Mouse (Mus musculus): ENCODE data around the gene Gm9195. TPM values are rescaled to one million over a fixed set of nuclear protein-coding genes. Genes with fewer than 3 reads are reported as not detected.

The Gm9195 gene
- polyA plus RNA-seq, 1 experiment, result not detected

GRCm38 (mm10) chr14:72468429-72468828, 23.2 kb downstream of the Gm9195 start:
- TF ChIP-seq USF1 (IDR thresholded peaks at IDR 0.05; ENCODE audit: low read depth) (no peak), REST (IDR thresholded peaks at IDR 0.05; ENCODE audit: insufficient read depth, insufficient read length) (no peak), TCF3 (IDR thresholded peaks at IDR 0.05; ENCODE audit: insufficient read length, low read depth) (no peak), MYOG (IDR thresholded peaks at IDR 0.05; ENCODE audit: control insufficient read depth in 1 of 3, insufficient read depth in 1 of 3, insufficient read length in 2 of 3, low read depth in 2 of 3) (no peak), MYOD1 (IDR thresholded peaks at IDR 0.05; ENCODE audit: control insufficient read depth in 1 of 3, insufficient read length in 2 of 3, low read depth in 2 of 3) (no peak)

DNA sequence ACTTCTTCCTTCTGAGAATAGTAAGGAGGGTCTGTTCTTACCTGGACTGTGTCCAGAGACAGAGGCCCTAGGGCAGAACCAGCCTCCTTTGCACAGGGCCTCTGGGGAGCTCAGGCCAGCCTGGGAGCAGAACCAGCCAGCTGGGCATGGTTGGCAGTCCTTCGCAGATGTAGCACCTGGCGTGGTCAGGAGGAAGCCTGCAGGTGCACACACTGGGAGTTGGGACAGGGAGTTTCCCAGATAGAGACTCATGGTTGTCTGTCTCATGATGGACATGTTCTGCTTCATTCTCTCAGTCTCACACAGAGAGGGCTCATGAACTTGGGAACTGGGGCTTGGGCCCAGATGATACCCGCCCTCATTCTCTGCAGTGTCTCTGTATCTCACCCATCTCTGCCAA, 25.3 kb downstream of the Gm9195 start:
- peaks cover 24% of the 10 kb centered on the region for H3K27me3 ChIP-seq (ENCODE audit: control insufficient read depth, insufficient read depth, insufficient read length)
- no peaks in the 10 kb centered on the region for H3K79me2 ChIP-seq (ENCODE audit: control insufficient read depth, insufficient read depth)
- TF ChIP-seq USF1 (IDR thresholded peaks at IDR 0.05; ENCODE audit: low read depth) (no peak), TCF12 (IDR thresholded peaks at IDR 0.05; ENCODE audit: insufficient read depth, poor library complexity, severe bottlenecking) (no peak), TCF3 (IDR thresholded peaks at IDR 0.05; ENCODE audit: insufficient read length, low read depth) (no peak), CEBPB (IDR thresholded peaks at IDR 0.05; ENCODE audit: insufficient read depth, poor library complexity, severe bottlenecking) (no peak), MYOD1 (IDR thresholded peaks at IDR 0.05; ENCODE audit: control insufficient read depth in 1 of 3, insufficient read length in 2 of 3, low read depth in 2 of 3) (no peak), E2F4 (IDR thresholded peaks at IDR 0.05; ENCODE audit: insufficient read depth) (no peak), MAX (IDR thresholded peaks at IDR 0.05; ENCODE audit: low read depth) (no peak), POLR2AphosphoS2 (IDR thresholded peaks at IDR 0.05; ENCODE audit: insufficient read length, low read depth) (no peak), REST (IDR thresholded peaks at IDR 0.05; ENCODE audit: insufficient read depth, insufficient read length) (no peak), POLR2A (IDR thresholded peaks at IDR 0.05; ENCODE audit: insufficient read length, low read depth) (no peak), MYOG (IDR thresholded peaks at IDR 0.05; ENCODE audit: control insufficient read depth in 1 of 3, insufficient read depth in 1 of 3, insufficient read length in 2 of 3, low read depth in 2 of 3) (no peak), SRF (IDR thresholded peaks at IDR 0.05; ENCODE audit: control insufficient read depth, insufficient read length, low read depth) (no peak)
- no peaks in the 10 kb centered on the region for H3K36me3 ChIP-seq (ENCODE audit: control insufficient read depth, insufficient read depth)
- H3K4me2 ChIP-seq (ENCODE audit: low read depth), result no peak overlapping the region
- H3K4me3 ChIP-seq, result no peak overlapping the region
- no peak overlapping the region for H3ac ChIP-seq (ENCODE audit: control insufficient read depth, insufficient read length)

More at GRCm38 (mm10) chr14:72468429-72468828, 23.2 kb downstream of the Gm9195 start:
- no peaks in the 10 kb centered on the region for H3K36me3 ChIP-seq (ENCODE audit: control insufficient read depth, insufficient read depth)
- no peak overlapping the region for H3K4me3 ChIP-seq
- no peaks in the 10 kb centered on the region for H3K79me2 ChIP-seq (ENCODE audit: control insufficient read depth, insufficient read depth)
- no peak overlapping the region for H3K4me2 ChIP-seq (ENCODE audit: low read depth)
- peaks cover 24% of the 10 kb centered on the region for H3K27me3 ChIP-seq (ENCODE audit: control insufficient read depth, insufficient read depth, insufficient read length)
- H3ac ChIP-seq (ENCODE audit: control insufficient read depth, insufficient read length), result no peak overlapping the region

GRCm38 (mm10) chr14:72461591-72461990, 30.0 kb downstream of the Gm9195 start:
- H3K4me2 ChIP-seq (ENCODE audit: low read depth), result no peak overlapping the region
- no peak overlapping the region for H3ac ChIP-seq (ENCODE audit: control insufficient read depth, insufficient read length)
- no peaks in the 10 kb centered on the region for H3K79me2 ChIP-seq (ENCODE audit: control insufficient read depth, insufficient read depth)
- peaks cover 17% of the 10 kb centered on the region for H3K27me3 ChIP-seq (ENCODE audit: control insufficient read depth, insufficient read depth, insufficient read length)
- TF ChIP-seq MYOD1 (IDR thresholded peaks at IDR 0.05; ENCODE audit: control insufficient read depth in 1 of 3, insufficient read length in 2 of 3, low read depth in 2 of 3) (no peak), CEBPB (IDR thresholded peaks at IDR 0.05; ENCODE audit: insufficient read depth, poor library complexity, severe bottlenecking) (no peak), REST (IDR thresholded peaks at IDR 0.05; ENCODE audit: insufficient read depth, insufficient read length) (no peak), MYOG (IDR thresholded peaks at IDR 0.05; ENCODE audit: control insufficient read depth in 1 of 3, insufficient read depth in 1 of 3, insufficient read length in 2 of 3, low read depth in 2 of 3) (no peak), MAX (IDR thresholded peaks at IDR 0.05; ENCODE audit: low read depth) (no peak), POLR2AphosphoS2 (IDR thresholded peaks at IDR 0.05; ENCODE audit: insufficient read length, low read depth) (no peak), TCF3 (IDR thresholded peaks at IDR 0.05; ENCODE audit: insufficient read length, low read depth) (no peak), SRF (IDR thresholded peaks at IDR 0.05; ENCODE audit: control insufficient read depth, insufficient read length, low read depth) (no peak), E2F4 (IDR thresholded peaks at IDR 0.05; ENCODE audit: insufficient read depth) (no peak), POLR2A (IDR thresholded peaks at IDR 0.05; ENCODE audit: insufficient read length, low read depth) (no peak), TCF12 (IDR thresholded peaks at IDR 0.05; ENCODE audit: insufficient read depth, poor library complexity, severe bottlenecking) (no peak), USF1 (IDR thresholded peaks at IDR 0.05; ENCODE audit: low read depth) (no peak)
- no peaks in the 10 kb centered on the region for H3K36me3 ChIP-seq (ENCODE audit: control insufficient read depth, insufficient read depth)
- H3K4me3 ChIP-seq, result no peak overlapping the region

DNA sequence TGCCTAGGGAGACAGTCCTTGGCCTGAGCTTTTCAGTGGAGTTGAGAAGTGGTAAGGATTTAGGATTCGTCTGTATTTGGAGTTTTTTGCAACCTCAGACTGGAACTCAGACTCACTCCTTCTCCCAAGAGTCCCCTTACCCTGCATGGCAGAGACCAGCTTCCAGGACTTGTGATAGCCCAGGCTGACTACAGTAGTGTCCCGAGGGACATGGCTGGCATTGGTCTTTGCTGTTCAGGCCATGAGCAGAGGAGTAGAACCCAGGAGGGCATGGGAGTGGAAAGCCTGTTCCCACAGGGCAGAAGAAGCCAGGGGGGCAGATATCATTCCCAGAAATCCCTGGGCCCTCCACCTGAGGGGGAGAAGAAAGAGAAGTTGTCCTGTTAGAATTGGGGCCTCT, 31.3 kb downstream of the Gm9195 start:
- TF ChIP-seq TCF3 (IDR thresholded peaks at IDR 0.05; ENCODE audit: insufficient read length, low read depth), result no peak
- no peak for TF ChIP-seq SRF (IDR thresholded peaks at IDR 0.05; ENCODE audit: control insufficient read depth, insufficient read length, low read depth)
- no peak for TF ChIP-seq MYOG (IDR thresholded peaks at IDR 0.05; ENCODE audit: control insufficient read depth in 1 of 3, insufficient read depth in 1 of 3, insufficient read length in 2 of 3, low read depth in 2 of 3)
- no peak for TF ChIP-seq USF1 (IDR thresholded peaks at IDR 0.05; ENCODE audit: low read depth)
- no peak for TF ChIP-seq MAX (IDR thresholded peaks at IDR 0.05; ENCODE audit: low read depth)
- TF ChIP-seq REST (IDR thresholded peaks at IDR 0.05; ENCODE audit: insufficient read depth, insufficient read length), result no peak
- TF ChIP-seq POLR2AphosphoS2 (IDR thresholded peaks at IDR 0.05; ENCODE audit: insufficient read length, low read depth), result no peak
- TF ChIP-seq POLR2A (IDR thresholded peaks at IDR 0.05; ENCODE audit: insufficient read length, low read depth), result no peak
- no peak for TF ChIP-seq MYOD1 (IDR thresholded peaks at IDR 0.05; ENCODE audit: control insufficient read depth in 1 of 3, insufficient read length in 2 of 3, low read depth in 2 of 3)
- TF ChIP-seq E2F4 (IDR thresholded peaks at IDR 0.05; ENCODE audit: insufficient read depth), result no peak
- TF ChIP-seq CEBPB (IDR thresholded peaks at IDR 0.05; ENCODE audit: insufficient read depth, poor library complexity, severe bottlenecking), result no peak
- TF ChIP-seq TCF12 (IDR thresholded peaks at IDR 0.05; ENCODE audit: insufficient read depth, poor library complexity, severe bottlenecking), result no peak
- H3K4me3 ChIP-seq, result no peak overlapping the region
- no peaks in the 10 kb centered on the region for H3K79me2 ChIP-seq (ENCODE audit: control insufficient read depth, insufficient read depth)
- H3K27me3 ChIP-seq (ENCODE audit: control insufficient read depth, insufficient read depth, insufficient read length), result peaks cover 17% of the 10 kb centered on the region
- no peak overlapping the region for H3K4me2 ChIP-seq (ENCODE audit: low read depth)
- no peak overlapping the region for H3ac ChIP-seq (ENCODE audit: control insufficient read depth, insufficient read length)
- no peaks in the 10 kb centered on the region for H3K36me3 ChIP-seq (ENCODE audit: control insufficient read depth, insufficient read depth)
